Comparison of ENCODE assay signal across 20 mouse cellular contexts in the genomic region with DNA sequence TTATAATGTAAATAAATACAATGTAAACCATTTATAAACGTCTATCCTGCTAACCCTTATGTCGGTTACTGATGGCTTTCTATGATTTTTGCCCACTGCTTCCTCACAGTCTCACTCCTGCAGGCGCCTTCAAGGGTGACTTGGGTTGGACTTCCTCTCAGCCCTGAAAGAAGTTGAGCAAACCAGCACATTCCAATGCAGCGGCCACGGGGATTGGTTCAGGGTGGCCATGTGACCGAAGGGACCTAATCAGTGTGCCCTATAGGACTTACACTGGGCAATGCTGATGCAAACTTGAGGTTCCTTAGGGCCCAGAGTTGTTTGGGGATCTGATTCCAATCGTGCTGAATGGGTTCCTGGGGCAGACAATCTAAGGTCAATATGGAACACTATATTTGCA. TPM values are rescaled to one million over a fixed set of nuclear protein-coding genes. Genes with fewer than 3 reads are reported as not detected.
A peak's percentile ranks its signal among the peaks of the same experiment; 100 is the strongest.
DNase-seq lines count a peak whose midpoint lies in the region; ATAC-seq and TF ChIP-seq lines count a peak whose summit lies in the region.
"Had no signal": no experiment of that assay in that cellular context is flagged by ENCODE, and none has a peak within 500 bp of the region (broad histone marks: within the 10 kb centered on the region; RNA-seq: fewer than 3 reads in every experiment).

No protein-coding gene starts in this region.

- 89% methylated on average over 7 of the region's 7 CpGs for WGBS in forebrain, embryonic 10.5 days
- 94% methylated on average over 7 of the region's 7 CpGs for WGBS in forebrain, embryonic 15.5 days
- 67% methylated on average over 7 of the region's 7 CpGs for WGBS in kidney, adult 2 months

- H3K36me3 ChIP-seq in forebrain, embryonic 10.5 days (replicated peaks), result peaks cover 48% of the 10 kb centered on the region
- no peaks in the 10 kb centered on the region for H3K36me3 ChIP-seq in forebrain, embryonic 15.5 days
- H3K36me3 ChIP-seq in kidney, adult 2 months (ENCODE audit: control insufficient read depth, insufficient read depth, low read length), result no peaks in the 10 kb centered on the region
- H3K36me3 ChIP-seq: hindbrain, embryonic 12.5 days; midbrain, embryonic 12.5 days had no signal

- TF ChIP-seq POLR2A in kidney, adult 2 months (IDR thresholded peaks at IDR 0.05; ENCODE audit: low read depth, low read length), result no peak

- no peak overlapping the region for H3K4me2 ChIP-seq in forebrain, embryonic 15.5 days (replicated peaks)
- H3K4me2 ChIP-seq: hindbrain, embryonic 12.5 days; midbrain, embryonic 12.5 days had no signal

- no peak for ATAC-seq in forebrain, embryonic 15.5 days (replicated peaks)
- no peak for ATAC-seq in frontal cortex, adult (ENCODE audit: low TSS enrichment)

- no peak for TF ChIP-seq CTCF in kidney, adult 2 months (conservative IDR thresholded peaks at IDR 0.05; ENCODE audit: insufficient read depth, insufficient read length, low read depth, low read length)

- DNase-seq in forebrain, embryonic 10.5 days (ENCODE audit: extremely low spot score, low spot score), result no peak
- peak; percentile 50 for DNase-seq in kidney, adult 2 months
- DNase-seq in kidney, adult 8-10 months, result no peak
- DNase-seq in 416B (ENCODE audit: low read depth), result peak; percentile 73
- DNase-seq in kidney, postnatal 10 days, result peak; percentile 45
- no peak for DNase-seq in ovary, adult 18-20 months (ENCODE audit: low spot score)
- DNase-seq: adrenal gland, adult 2 months; cerebellum, adult 11-12 months; cerebellum, postnatal 14 days; gastrocnemius, adult 2 months; heart, postnatal 14 days; right cerebral cortex, postnatal 14 days; thymus, postnatal 36 days had no signal

- peak overlapping the region; percentile 54; the same call in 1 of the 2 replicates for H3K27ac ChIP-seq in forebrain, embryonic 10.5 days
- H3K27ac ChIP-seq in forebrain, embryonic 15.5 days (replicated peaks), result no peak overlapping the region
- no peak overlapping the region for H3K27ac ChIP-seq in kidney, adult 2 months (ENCODE audit: insufficient read depth, low read depth, low read length)
- H3K27ac ChIP-seq: gastrocnemius, adult 2 months; layer of hippocampus, adult 2 months; macrophage had no signal

- 0 out of 2 replicates have a peak, but pooled peaks cover 7% of the 10 kb centered on the region for H3K27me3 ChIP-seq in forebrain, embryonic 10.5 days (ENCODE audit: poor library complexity, severe bottlenecking)
- no peaks in the 10 kb centered on the region for H3K27me3 ChIP-seq in forebrain, embryonic 15.5 days
- H3K27me3 ChIP-seq in kidney, adult 2 months (replicated peaks; ENCODE audit: control insufficient read depth, insufficient read depth, low read length), result no peaks in the 10 kb centered on the region
- H3K27me3 ChIP-seq: hindbrain, embryonic 12.5 days; midbrain, embryonic 12.5 days had no signal

- H3K4me1 ChIP-seq in forebrain, embryonic 10.5 days, result peaks cover 92% of the 10 kb centered on the region
- peaks cover 22% of the 10 kb centered on the region for H3K4me1 ChIP-seq in forebrain, embryonic 15.5 days
- peaks cover 40% of the 10 kb centered on the region for H3K4me1 ChIP-seq in kidney, adult 2 months (ENCODE audit: control insufficient read depth, insufficient read depth, low read length)

- H3K9ac ChIP-seq in forebrain, embryonic 15.5 days (replicated peaks), result no peak overlapping the region
- H3K9ac ChIP-seq: hindbrain, embryonic 12.5 days; midbrain, embryonic 12.5 days had no signal

- no peaks in the 10 kb centered on the region for H3K9me3 ChIP-seq in forebrain, embryonic 10.5 days
- no peaks in the 10 kb centered on the region for H3K9me3 ChIP-seq in forebrain, embryonic 15.5 days
- H3K9me3 ChIP-seq: hindbrain, embryonic 12.5 days; midbrain, embryonic 12.5 days had no signal

- no peak overlapping the region for H3K4me3 ChIP-seq in forebrain, embryonic 10.5 days
- no peak overlapping the region for H3K4me3 ChIP-seq in forebrain, embryonic 15.5 days
- H3K4me3 ChIP-seq in kidney, adult 2 months (ENCODE audit: insufficient read depth, low read depth, low read length), result no peak overlapping the region
- H3K4me3 ChIP-seq: gastrocnemius, adult 2 months; hindbrain, embryonic 12.5 days; layer of hippocampus, adult 2 months; midbrain, embryonic 12.5 days had no signal

RNA-seq across cellular contexts. Expression of a gene that starts 59.2 kb away (rescaled TPM):
- polyA plus RNA-seq in forebrain, embryonic 10.5 days (2016; fragmentation: Nextera tagmentation; extraction: Ambion mirVana), result 102 and 109 TPM in 2 replicates
- 24.7 and 25.6 TPM in 2 replicates for polyA plus RNA-seq in forebrain, embryonic 15.5 days (2015; fragmentation: Nextera tagmentation; extraction: Ambion mirVana)
- polyA plus RNA-seq in kidney, adult 2 months (2012; rRNA removed), result 61.5 and 62.5 TPM in 2 replicates
- polyA plus RNA-seq: CD4-positive, CD25-positive, alpha-beta regulatory T cell, adult 4 months had no signal

Comparison
In these comparisons a context has a peak if more than half of its experiments do, and no peak if none do; other contexts are left out.
1. DNase-seq: peak in kidney, adult 2 months (single experiment), 416B (single experiment) and kidney, postnatal 10 days (single experiment); none in forebrain, embryonic 10.5 days (single experiment), kidney, adult 8-10 months (0 of 2) and ovary, adult 18-20 months (single experiment).